Mouse (Mus musculus): Measurements from ENCODE around the gene Apmap. TPM values are rescaled to one million over a fixed set of nuclear protein-coding genes. Genes with fewer than 3 reads are reported as not detected.

Apmap gene
- polyA plus RNA-seq, 1 experiment = 31.2 TPM

DNA sequence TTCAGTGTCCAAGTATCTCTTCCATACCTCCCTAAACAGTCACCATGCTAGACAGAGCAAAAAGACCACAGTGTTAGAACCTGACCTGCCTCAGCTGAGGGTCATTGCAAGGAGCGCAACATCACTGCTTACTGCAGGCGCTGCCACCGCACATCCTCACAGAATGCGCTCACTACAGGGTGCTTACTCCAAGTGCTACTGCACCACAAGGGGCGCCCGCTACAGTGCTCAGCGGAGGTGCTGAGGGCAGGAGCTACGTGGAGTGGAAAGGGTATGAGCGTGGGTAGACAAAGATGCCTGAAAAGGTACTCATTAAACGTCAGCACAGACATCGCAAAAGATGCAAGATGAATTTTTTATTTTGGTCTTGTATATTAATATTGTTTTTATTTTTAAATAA lies 19.3 kb downstream of the Apmap start:
- TF ChIP-seq CTCF (IDR thresholded peaks at IDR 0.05; ENCODE audit: control insufficient read depth, insufficient read depth, insufficient replicate concordance, low read depth, low read length) (no peak), POLR2A (IDR thresholded peaks at IDR 0.05; ENCODE audit: control insufficient read depth, low read depth, low read length) (no peak)
- peak overlapping the region; percentile 54 for H3K4me3 ChIP-seq (ENCODE audit: control insufficient read depth, low read depth, low read length)
- H3K4me1 ChIP-seq (ENCODE audit: control insufficient read depth, insufficient read depth, low read length) = no peaks in the 10 kb centered on the region
- H3K27me3 ChIP-seq (ENCODE audit: control insufficient read depth, insufficient read depth, low read length) = no peaks in the 10 kb centered on the region
- H3K36me3 ChIP-seq (ENCODE audit: control insufficient read depth, insufficient read depth, low read length) = peaks cover 9% of the 10 kb centered on the region
- no peak overlapping the region for H3K27ac ChIP-seq (ENCODE audit: control insufficient read depth, insufficient read depth, low read depth, low read length)

DNA sequence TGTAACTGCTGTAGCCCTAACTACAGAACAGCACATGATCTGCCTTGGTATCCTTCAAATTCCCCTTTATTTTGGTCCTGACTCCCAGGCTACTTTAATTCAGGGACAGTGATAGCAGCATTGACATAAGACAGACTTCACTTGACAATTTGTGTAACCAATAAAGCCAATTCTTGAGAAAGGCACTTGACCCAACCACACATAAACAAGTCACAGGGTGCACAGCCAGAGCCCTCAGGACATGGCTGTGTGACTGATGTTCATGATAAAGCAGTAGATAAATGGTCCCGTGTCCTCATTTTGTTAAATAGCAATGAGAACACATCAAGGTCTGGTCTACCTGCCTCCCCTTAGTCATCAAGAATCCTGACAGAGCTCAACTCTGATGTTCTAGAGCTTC lies 28.7 kb downstream of the Apmap start:
- Histone ChIP-seq H3K27me3 (ENCODE audit: control insufficient read depth, insufficient read depth, low read length) (no peaks in the 10 kb centered on the region), H3K27ac (ENCODE audit: control insufficient read depth, insufficient read depth, low read depth, low read length) (no peak overlapping the region)

DNA sequence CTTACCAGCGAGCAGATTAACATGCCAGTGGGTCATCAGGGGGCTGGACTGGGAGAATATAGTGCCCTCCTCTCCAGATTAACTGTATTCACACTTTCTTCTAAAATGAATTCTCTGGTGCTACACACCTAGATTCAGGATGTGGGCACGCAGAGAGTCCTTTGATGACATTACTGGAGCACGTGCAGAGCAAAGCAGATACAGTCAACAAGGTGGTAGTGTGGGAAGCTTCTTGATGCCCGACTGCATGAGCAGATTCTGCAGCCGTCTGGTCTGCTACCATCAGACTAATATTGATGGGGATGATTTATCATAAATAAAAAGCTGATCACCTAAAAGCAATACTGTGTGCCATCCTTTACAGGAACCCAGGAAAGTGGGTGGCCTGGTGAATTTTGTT lies 29.8 kb downstream of the Apmap start:
- no peaks in the 10 kb centered on the region for H3K36me3 ChIP-seq (ENCODE audit: control insufficient read depth, insufficient read depth, low read length)
- TF ChIP-seq CTCF (IDR thresholded peaks at IDR 0.05; ENCODE audit: control insufficient read depth, insufficient read depth, insufficient replicate concordance, low read depth, low read length) (no peak), POLR2A (IDR thresholded peaks at IDR 0.05; ENCODE audit: control insufficient read depth, low read depth, low read length) (no peak)
- no peak overlapping the region for H3K4me3 ChIP-seq (ENCODE audit: control insufficient read depth, low read depth, low read length)
- no peak overlapping the region for H3K27ac ChIP-seq (ENCODE audit: control insufficient read depth, insufficient read depth, low read depth, low read length)
- no peaks in the 10 kb centered on the region for H3K4me1 ChIP-seq (ENCODE audit: control insufficient read depth, insufficient read depth, low read length)
- H3K27me3 ChIP-seq (ENCODE audit: control insufficient read depth, insufficient read depth, low read length) = no peaks in the 10 kb centered on the region

More for the DNA sequence above, 28.7 kb downstream of the Apmap start:
- no peaks in the 10 kb centered on the region for H3K4me1 ChIP-seq (ENCODE audit: control insufficient read depth, insufficient read depth, low read length)
- TF ChIP-seq POLR2A (IDR thresholded peaks at IDR 0.05; ENCODE audit: control insufficient read depth, low read depth, low read length) (no peak), CTCF (IDR thresholded peaks at IDR 0.05; ENCODE audit: control insufficient read depth, insufficient read depth, insufficient replicate concordance, low read depth, low read length) (no peak)
- no peaks in the 10 kb centered on the region; the same call in 1 of the 2 replicates for H3K36me3 ChIP-seq (ENCODE audit: control insufficient read depth, insufficient read depth, low read length)
- no peak overlapping the region for H3K4me3 ChIP-seq (ENCODE audit: control insufficient read depth, low read depth, low read length)

GRCm38 (mm10) chr2:150576256-150576655 lies 32.1 kb downstream of the Apmap start:
- TF ChIP-seq CTCF (IDR thresholded peaks at IDR 0.05; ENCODE audit: control insufficient read depth, insufficient read depth, insufficient replicate concordance, low read depth, low read length) = no peak
- TF ChIP-seq POLR2A (IDR thresholded peaks at IDR 0.05; ENCODE audit: control insufficient read depth, low read depth, low read length) = no peak
- H3K4me3 ChIP-seq (ENCODE audit: control insufficient read depth, low read depth, low read length) = no peak overlapping the region
- H3K27me3 ChIP-seq (ENCODE audit: control insufficient read depth, insufficient read depth, low read length) = no peaks in the 10 kb centered on the region
- no peaks in the 10 kb centered on the region; the same call in 1 of the 2 replicates for H3K4me1 ChIP-seq (ENCODE audit: control insufficient read depth, insufficient read depth, low read length)
- no peak overlapping the region for H3K27ac ChIP-seq (ENCODE audit: control insufficient read depth, insufficient read depth, low read depth, low read length)
- no peaks in the 10 kb centered on the region for H3K36me3 ChIP-seq (ENCODE audit: control insufficient read depth, insufficient read depth, low read length)

- TF ChIP-seq CTCF (IDR thresholded peaks at IDR 0.05; ENCODE audit: control insufficient read depth, insufficient read depth, insufficient replicate concordance, low read depth, low read length) = no peak
- no peak for TF ChIP-seq POLR2A (IDR thresholded peaks at IDR 0.05; ENCODE audit: control insufficient read depth, low read depth, low read length)
- no peak overlapping the region for H3K4me3 ChIP-seq (ENCODE audit: control insufficient read depth, low read depth, low read length)
- no peaks in the 10 kb centered on the region; the same call in 1 of the 2 replicates for H3K4me1 ChIP-seq (ENCODE audit: control insufficient read depth, insufficient read depth, low read length)
- no peak overlapping the region for H3K27ac ChIP-seq (ENCODE audit: control insufficient read depth, insufficient read depth, low read depth, low read length)
- H3K36me3 ChIP-seq (ENCODE audit: control insufficient read depth, insufficient read depth, low read length) = no peaks in the 10 kb centered on the region
- H3K27me3 ChIP-seq (ENCODE audit: control insufficient read depth, insufficient read depth, low read length) = no peaks in the 10 kb centered on the region
Observed at GRCm38 (mm10) chr2:150572463-150572862, 35.9 kb downstream of the Apmap start.

DNA sequence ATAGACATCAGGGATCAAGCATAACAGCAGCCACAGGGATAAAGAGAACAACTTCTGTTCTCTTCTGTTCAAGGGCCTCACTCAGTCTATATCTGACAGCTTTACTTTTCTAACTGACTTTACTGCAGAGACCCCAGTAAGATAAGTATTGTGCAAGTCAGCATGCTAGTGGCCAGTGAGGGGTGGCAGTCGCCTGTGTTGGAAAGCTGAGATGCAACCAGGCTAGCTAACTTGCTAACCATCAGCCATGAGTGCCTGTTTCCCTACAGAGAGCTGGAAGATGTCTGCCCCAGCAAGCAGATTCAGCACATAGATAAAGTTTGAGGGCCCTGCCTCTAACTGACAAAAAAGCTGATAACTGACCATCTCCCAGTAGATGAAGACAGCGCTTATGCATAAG lies 37.6 kb downstream of the Apmap start:
- Histone ChIP-seq H3K27me3 (ENCODE audit: control insufficient read depth, insufficient read depth, low read length) (no peaks in the 10 kb centered on the region), H3K36me3 (ENCODE audit: control insufficient read depth, insufficient read depth, low read length) (no peaks in the 10 kb centered on the region), H3K27ac (ENCODE audit: control insufficient read depth, insufficient read depth, low read depth, low read length) (no peak overlapping the region), H3K4me1 (ENCODE audit: control insufficient read depth, insufficient read depth, low read length) (no peaks in the 10 kb centered on the region; the same call in 1 of the 2 replicates), H3K4me3 (ENCODE audit: control insufficient read depth, low read depth, low read length) (no peak overlapping the region)
- TF ChIP-seq CTCF (IDR thresholded peaks at IDR 0.05; ENCODE audit: control insufficient read depth, insufficient read depth, insufficient replicate concordance, low read depth, low read length) = no peak
- TF ChIP-seq POLR2A (IDR thresholded peaks at IDR 0.05; ENCODE audit: control insufficient read depth, low read depth, low read length) = no peak

- no peak for TF ChIP-seq CTCF (IDR thresholded peaks at IDR 0.05; ENCODE audit: control insufficient read depth, insufficient read depth, insufficient replicate concordance, low read depth, low read length)
- no peaks in the 10 kb centered on the region for H3K27me3 ChIP-seq (ENCODE audit: control insufficient read depth, insufficient read depth, low read length)
- H3K27ac ChIP-seq (ENCODE audit: control insufficient read depth, insufficient read depth, low read depth, low read length) = no peak within 1 kb of the TSS
- H3K4me1 ChIP-seq (ENCODE audit: control insufficient read depth, insufficient read depth, low read length) = no peaks in the 10 kb centered on the region; the same call in 1 of the 2 replicates
- H3K4me3 ChIP-seq (ENCODE audit: control insufficient read depth, low read depth, low read length) = no peak within 1 kb of the TSS
- H3K36me3 ChIP-seq (ENCODE audit: control insufficient read depth, insufficient read depth, low read length) = no peaks in the 10 kb centered on the region
Observed at GRCm38 (mm10) chr2:150569847-150570590, 38.3 kb downstream of the Apmap start, which contains the start of gene Cst7. Gene Cst7 (plus strand): TSS chr2:150570415.
